Mouse (Mus musculus) midbrain, embryonic 12.5 days (tissue): Measurements from ENCODE around the gene Ap2a1. TPM values are rescaled to one million over a fixed set of nuclear protein-coding genes. Genes with fewer than 3 reads are reported as not detected.

Source experiments
- ATAC-seq: fragments of 200-750 bp; cut with Nextera tagmentation; 2 replicates; pipeline ENCODE4 v1.8.0; 2017; ENCODE audit warnings: low read depth, moderate TSS enrichment, moderate library complexity; ENCODE audit not compliant: low FRiP score
- H3K27ac ChIP-seq: fragments of 300-500 bp; sonication (generic); replicated peaks from 2 replicates; pipeline ENCODE4 v1.5.1; 2016; ENCODE audit warnings: mild to moderate bottlenecking
- H3K27me3 ChIP-seq: fragments of 300-500 bp; sonication (generic); 2 replicates; pipeline ENCODE4 v1.6.1; 2016; ENCODE audit warnings: mild to moderate bottlenecking
- H3K36me3 ChIP-seq: fragments of 300-500 bp; sonication (generic); 2 replicates; pipeline ENCODE4 v1.6.1; 2016
- H3K4me1 ChIP-seq: fragments of 300-500 bp; sonication (generic); 2 replicates; pipeline ENCODE4 v1.6.1; 2016
- H3K4me2 ChIP-seq: fragments of 300-500 bp; sonication (generic); replicated peaks from 2 replicates; pipeline ENCODE4 v1.6.1; 2016; ENCODE audit warnings: mild to moderate bottlenecking, moderate library complexity
- H3K4me3 ChIP-seq: fragments of 300-500 bp; sonication (generic); 2 replicates; pipeline ENCODE4 v1.5.1; 2016; ENCODE audit warnings: mild to moderate bottlenecking
- H3K9ac ChIP-seq: fragments of 300-500 bp; sonication (generic); replicated peaks from 2 replicates; pipeline ENCODE4 v1.6.1; 2016; ENCODE audit warnings: mild to moderate bottlenecking, moderate library complexity
- H3K9me3 ChIP-seq: fragments of 300-500 bp; sonication (generic); 2 replicates; pipeline ENCODE4 v1.6.1; 2016; ENCODE audit warnings: mild to moderate bottlenecking
- WGBS: fragments of 180-500 bp; shearing (Covaris S2); methylation state at CpG from one replicate; pipeline ENCODE4 v1.1.7; 2016; 5-methylcytosine and 5-hydroxymethylcytosine counted together
- polyA plus RNA-seq: library from polyadenylated mRNA; unstranded; fragments of >200 nt; fragmentation: Nextera tagmentation; extraction: Ambion mirVana; gene quantifications from 2 replicates; pipeline ENCODE4 v1.2.1, GENCODE M21; 2016

Ap2a1 gene
- polyA plus RNA-seq, 1 experiment from 2014 or later: 91.0 TPM

DNA sequence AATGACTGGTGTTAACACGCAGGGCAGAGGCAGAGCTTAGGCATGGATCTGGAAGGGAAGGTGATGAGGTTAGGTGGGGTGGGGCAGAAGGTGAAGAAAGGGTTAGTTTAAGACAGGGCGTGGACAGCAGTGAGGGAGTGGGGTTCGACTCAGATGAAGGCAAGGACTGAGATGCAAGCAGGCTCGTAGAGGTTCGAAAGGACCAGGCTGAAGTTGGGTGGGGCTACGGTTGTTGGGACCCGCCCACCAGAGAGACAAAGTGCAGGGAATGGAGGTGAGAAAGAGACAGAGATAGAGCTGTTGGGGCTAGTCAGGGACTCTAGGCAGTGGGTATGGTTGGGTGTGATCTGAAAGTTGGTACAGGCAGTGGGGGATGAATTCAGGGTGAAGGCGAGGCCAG, 33.0 kb upstream of the Ap2a1 start:
- Histone ChIP-seq H3K4me1 (no peaks in the 10 kb centered on the region), H3K4me3 (no peak overlapping the region), H3K9me3 (no peaks in the 10 kb centered on the region), H3K9ac (no peak overlapping the region), H3K27ac (no peak overlapping the region), H3K36me3 (peaks cover 76% of the 10 kb centered on the region), H3K27me3 (no peaks in the 10 kb centered on the region), H3K4me2 (no peak overlapping the region)
- WGBS: 81% methylated on average over 8 of the region's 8 CpGs
- ATAC-seq: no peak

- Histone ChIP-seq H3K4me2 (no peak overlapping the region), H3K9ac (no peak overlapping the region), H3K4me1 (no peaks in the 10 kb centered on the region), H3K4me3 (no peak overlapping the region), H3K9me3 (no peaks in the 10 kb centered on the region), H3K36me3 (peaks cover 62% of the 10 kb centered on the region), H3K27me3 (no peaks in the 10 kb centered on the region), H3K27ac (no peak overlapping the region)
- 91% methylated on average over 13 of the region's 13 CpGs for WGBS
- no peak for ATAC-seq
Observed at GRCm38 (mm10) chr7:44960512-44960910, 31.2 kb upstream of the Ap2a1 start.

GRCm38 (mm10) chr7:44959874-44960511, 30.7 kb upstream of the Ap2a1 start:
- peaks cover 57% of the 10 kb centered on the region for H3K36me3 ChIP-seq
- H3K27ac ChIP-seq: no peak overlapping the region
- 90% methylated on average over 10 of the region's 10 CpGs for WGBS
- no peak overlapping the region for H3K4me2 ChIP-seq
- no peak for ATAC-seq
- H3K4me3 ChIP-seq: no peak overlapping the region
- no peaks in the 10 kb centered on the region for H3K9me3 ChIP-seq
- H3K27me3 ChIP-seq: no peaks in the 10 kb centered on the region
- no peaks in the 10 kb centered on the region for H3K4me1 ChIP-seq
- no peak overlapping the region for H3K9ac ChIP-seq

GRCm38 (mm10) chr7:44959281-44959680, 30.0 kb upstream of the Ap2a1 start:
- Histone ChIP-seq H3K27ac (no peak overlapping the region), H3K4me2 (no peak overlapping the region), H3K9me3 (no peaks in the 10 kb centered on the region), H3K4me3 (no peak overlapping the region), H3K36me3 (peaks cover 50% of the 10 kb centered on the region), H3K27me3 (no peaks in the 10 kb centered on the region), H3K4me1 (no peaks in the 10 kb centered on the region), H3K9ac (no peak overlapping the region)
- 88% methylated on average over 8 of the region's 8 CpGs for WGBS
- ATAC-seq: no peak

GRCm38 (mm10) chr7:44958208-44958607, 28.9 kb upstream of the Ap2a1 start:
- H3K9ac ChIP-seq: no peak overlapping the region
- peaks cover 42% of the 10 kb centered on the region for H3K36me3 ChIP-seq
- H3K4me3 ChIP-seq: no peak overlapping the region
- 64% methylated on average over 7 of the region's 7 CpGs for WGBS
- ATAC-seq: no peak
- no peak overlapping the region for H3K27ac ChIP-seq
- no peaks in the 10 kb centered on the region for H3K4me1 ChIP-seq
- no peaks in the 10 kb centered on the region for H3K9me3 ChIP-seq
- H3K27me3 ChIP-seq: no peaks in the 10 kb centered on the region
- H3K4me2 ChIP-seq: no peak overlapping the region

- Histone ChIP-seq H3K4me2 (no peak overlapping the region), H3K4me1 (peaks cover 6% of the 10 kb centered on the region; the same call in 1 of the 2 replicates), H3K27ac (no peak overlapping the region), H3K9me3 (no peaks in the 10 kb centered on the region), H3K27me3 (peaks cover 4% of the 10 kb centered on the region), H3K9ac (no peak overlapping the region), H3K36me3 (peaks cover 33% of the 10 kb centered on the region), H3K4me3 (no peak overlapping the region)
- no peak for ATAC-seq
- 77% methylated on average over 20 of the region's 20 CpGs for WGBS
Observed at GRCm38 (mm10) chr7:44957183-44957835, 28.0 kb upstream of the Ap2a1 start.

DNA sequence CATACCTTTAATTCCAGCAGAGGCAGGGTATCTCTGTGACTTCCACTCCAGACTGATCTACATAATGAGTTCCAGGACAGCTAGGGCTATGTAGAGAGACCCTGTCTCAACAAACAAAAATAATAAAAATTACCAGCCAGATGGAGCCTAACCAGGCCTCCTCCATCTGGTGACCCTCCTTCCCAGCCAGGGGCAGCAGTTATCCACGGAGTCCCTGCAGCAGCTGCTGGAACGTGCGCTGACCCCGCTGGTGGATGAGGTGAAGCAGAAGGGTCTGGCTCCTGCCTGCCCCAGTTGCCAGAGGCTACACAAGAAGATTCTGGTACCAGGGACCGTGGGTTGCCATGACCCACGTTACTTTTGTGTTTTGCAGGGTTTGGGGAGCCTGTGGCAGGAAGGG, 27.0 kb upstream of the Ap2a1 start:
- Histone ChIP-seq H3K4me3 (no peak overlapping the region), H3K27ac (no peak overlapping the region), H3K27me3 (peaks cover 15% of the 10 kb centered on the region), H3K4me1 (peaks cover 13% of the 10 kb centered on the region; the same call in 1 of the 2 replicates), H3K4me2 (no peak overlapping the region), H3K9ac (no peak overlapping the region), H3K9me3 (no peaks in the 10 kb centered on the region), H3K36me3 (peaks cover 24% of the 10 kb centered on the region)
- no peak for ATAC-seq
- 58% methylated on average over 6 of the region's 6 CpGs for WGBS

DNA sequence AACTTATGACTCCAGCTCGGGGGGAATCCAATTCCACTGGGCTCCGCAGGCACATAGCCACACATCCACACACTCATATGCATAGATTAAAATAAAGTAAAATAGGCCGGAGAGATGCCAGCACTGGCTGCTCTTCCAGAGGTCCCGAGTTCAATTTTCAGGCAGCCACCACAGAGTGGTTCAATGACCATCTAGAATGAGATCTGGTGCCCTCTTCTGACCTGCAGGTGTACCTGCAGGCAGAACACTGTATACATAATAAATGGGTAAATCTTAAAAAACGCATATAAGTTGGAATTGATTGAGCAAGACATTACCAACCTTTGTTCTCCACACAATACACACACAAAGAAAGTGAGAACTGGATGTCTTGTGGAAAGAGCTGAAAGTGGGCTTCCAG, 26.3 kb upstream of the Ap2a1 start:
- WGBS: 60% methylated on average over 5 of the region's 5 CpGs
- H3K9me3 ChIP-seq: no peaks in the 10 kb centered on the region

DNA sequence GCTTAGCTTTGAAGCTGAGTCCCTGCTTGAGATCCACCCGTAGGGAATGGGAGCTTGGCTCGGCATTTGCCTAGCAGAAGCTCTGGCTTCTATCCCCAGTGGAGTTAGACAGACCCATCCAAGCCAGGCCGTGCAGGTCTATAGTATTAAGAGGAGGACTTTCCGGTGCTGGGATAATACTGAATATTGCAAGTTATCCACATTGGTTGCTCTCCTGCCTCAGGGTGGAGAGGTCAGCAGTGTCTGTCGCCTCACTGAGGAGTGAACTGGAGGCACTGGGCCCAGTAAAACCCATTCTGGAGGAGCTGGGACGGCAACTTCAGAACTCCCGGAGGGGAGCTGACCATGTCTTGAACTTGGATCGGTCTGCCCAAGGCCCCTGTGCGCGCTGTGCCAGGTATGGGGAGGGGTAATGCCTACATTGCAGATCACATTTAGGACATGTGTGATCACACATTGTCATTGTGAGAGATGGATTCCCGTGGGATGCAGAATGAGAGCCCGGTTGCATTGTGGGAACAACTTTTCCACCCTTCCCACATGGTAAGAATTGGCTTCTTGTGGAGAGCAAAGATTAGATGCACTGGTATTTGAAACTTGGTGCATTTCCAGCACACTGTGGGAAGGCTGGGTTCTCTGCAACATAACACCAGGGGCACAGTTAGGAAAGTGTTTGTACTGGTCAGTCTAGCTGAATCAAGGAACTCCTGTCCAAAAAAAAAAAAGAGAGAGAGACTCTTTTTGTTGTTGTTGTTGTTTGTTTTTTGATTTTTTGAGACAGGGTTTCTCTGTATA, 25.0 kb upstream of the Ap2a1 start:
- Histone ChIP-seq H3K27ac (no peak overlapping the region), H3K36me3 (peaks cover 9% of the 10 kb centered on the region; the same call in 1 of the 2 replicates), H3K4me2 (no peak overlapping the region), H3K27me3 (peaks cover 34% of the 10 kb centered on the region), H3K9ac (no peak overlapping the region), H3K4me1 (peaks cover 13% of the 10 kb centered on the region; the same call in 1 of the 2 replicates), H3K4me3 (no peak overlapping the region), H3K9me3 (no peaks in the 10 kb centered on the region)
- no peak for ATAC-seq
- WGBS: 80% methylated on average over 12 of the region's 12 CpGs

More for the DNA sequence above, 26.3 kb upstream of the Ap2a1 start:
- Histone ChIP-seq H3K4me3 (no peak overlapping the region), H3K27me3 (peaks cover 21% of the 10 kb centered on the region), H3K27ac (no peak overlapping the region), H3K4me1 (peaks cover 13% of the 10 kb centered on the region; the same call in 1 of the 2 replicates), H3K4me2 (no peak overlapping the region), H3K36me3 (peaks cover 18% of the 10 kb centered on the region; the same call in 1 of the 2 replicates), H3K9ac (no peak overlapping the region)
- ATAC-seq: no peak

GRCm38 (mm10) chr7:44953561-44953960, 24.3 kb upstream of the Ap2a1 start:
- Histone ChIP-seq H3K27me3 (peaks cover 38% of the 10 kb centered on the region), H3K27ac (no peak overlapping the region), H3K4me1 (peaks cover 13% of the 10 kb centered on the region; the same call in 1 of the 2 replicates), H3K36me3 (0 out of 2 replicates have a peak, but pooled peaks cover 2% of the 10 kb centered on the region), H3K9me3 (no peaks in the 10 kb centered on the region), H3K4me3 (no peak overlapping the region), H3K4me2 (no peak overlapping the region), H3K9ac (0 out of 2 replicates have a peak overlapping the region, but pooled peaks have one; percentile 20)
- WGBS: 58% methylated on average over 14 of the region's 14 CpGs
- no peak for ATAC-seq

DNA sequence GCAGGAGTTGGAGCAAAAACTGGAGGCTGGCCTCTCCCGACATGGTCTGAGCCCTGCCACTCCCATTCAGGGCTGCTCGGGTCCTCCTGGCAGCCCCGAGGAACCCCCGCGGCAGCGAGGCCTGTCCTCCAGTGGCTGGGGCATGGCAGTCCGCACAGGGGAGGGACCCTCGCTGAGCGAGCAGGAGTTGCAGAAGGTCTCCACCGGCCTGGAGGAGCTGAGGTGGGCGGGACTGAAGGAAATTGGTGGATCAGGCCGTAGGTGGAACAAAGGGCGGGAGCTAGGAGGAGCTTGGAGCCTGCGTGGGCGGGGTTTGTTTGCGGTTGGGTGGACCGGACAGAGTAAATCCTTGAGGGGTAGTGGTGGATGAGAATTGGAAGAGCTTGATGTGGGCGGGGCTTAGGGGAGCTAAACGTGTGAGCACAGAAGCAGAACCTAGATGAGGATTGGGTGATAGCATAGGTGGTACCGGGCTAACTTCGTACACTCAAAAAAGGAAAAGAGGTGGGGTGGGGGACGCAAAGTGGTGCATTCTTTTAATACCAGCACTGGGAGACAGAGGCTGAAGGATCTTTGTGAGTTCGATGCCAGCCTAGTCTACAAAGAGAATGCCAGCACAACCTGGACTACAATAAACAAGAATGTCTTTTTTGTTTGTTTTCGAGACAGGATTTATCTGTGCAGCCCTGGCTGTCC, 23.5 kb upstream of the Ap2a1 start:
- Histone ChIP-seq H3K4me3 (peak overlapping the region; percentile 46), H3K9ac (peak overlapping the region; percentile 57), H3K4me2 (peak overlapping the region; percentile 73), H3K9me3 (no peaks in the 10 kb centered on the region), H3K27me3 (peaks cover 44% of the 10 kb centered on the region), H3K36me3 (no peaks in the 10 kb centered on the region), H3K4me1 (peaks cover 13% of the 10 kb centered on the region; the same call in 1 of the 2 replicates), H3K27ac (peak overlapping the region; percentile 20; the same call in 1 of the 2 replicates)
- ATAC-seq: peak; percentile 79
- 7% methylated on average over 24 of the region's 24 CpGs for WGBS
